Mouse (Mus musculus): ENCODE results near the gene Rcl1.

GRCm38 (mm10) chr19:29185122-29185521, 83.9 kb downstream of the Rcl1 start:
- no peak for TF ChIP-seq CTCF (IDR thresholded peaks at IDR 0.05; ENCODE audit: low read depth)
- no peak for TF ChIP-seq EP300 (IDR thresholded peaks at IDR 0.05; ENCODE audit: low read depth)

All from liver, embryonic 14.5 days (tissue).